Mouse (Mus musculus): Measurements from ENCODE around the gene Rrnad1. TPM values are rescaled to one million over a fixed set of nuclear protein-coding genes. Genes with fewer than 3 reads are reported as not detected.

The Rrnad1 gene
- 31.9 TPM for polyA plus RNA-seq (2017; shearing (Covaris generic))

DNA sequence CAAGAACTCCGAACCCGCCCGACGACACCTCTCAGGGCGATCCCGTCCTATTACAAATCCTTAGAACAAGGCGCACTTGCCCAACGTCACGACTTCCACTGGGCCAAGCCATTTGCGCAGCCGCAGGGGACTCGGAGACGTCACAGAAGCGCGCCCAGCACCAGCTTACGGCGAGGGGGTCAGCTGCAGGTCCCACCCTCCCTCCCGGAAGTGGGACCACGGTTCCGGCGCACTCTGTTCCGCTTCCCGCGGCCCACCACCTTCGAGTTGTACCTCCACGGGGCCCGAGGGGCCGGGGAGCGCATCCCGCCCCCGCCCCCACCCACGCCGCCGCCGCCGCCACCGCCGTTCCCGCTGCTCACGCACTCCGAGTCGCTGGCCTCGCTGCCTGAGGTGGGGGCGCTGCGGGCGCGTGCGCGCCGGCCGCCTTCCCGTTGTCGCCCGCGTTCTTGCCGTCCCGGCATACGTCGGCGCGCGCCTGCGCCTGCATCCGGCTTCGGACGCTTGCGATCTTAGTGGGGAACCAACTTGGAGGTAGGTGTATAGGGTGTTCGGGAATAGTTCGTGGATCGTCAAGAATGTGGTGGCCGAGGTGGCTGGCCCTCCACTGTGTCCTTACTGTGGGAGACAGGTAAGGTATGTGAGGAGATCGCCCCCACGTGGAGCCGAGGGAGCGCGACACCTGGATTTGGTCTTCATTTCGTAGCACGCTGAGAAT is at the start of gene Rrnad1, which contains the start of gene Isg20l2:
Rrnad1 (minus strand) TSS at position 640 of the 718 bp plus-strand sequence.
Isg20l2 (plus strand) TSS at position 237 of the 718 bp plus-strand sequence.

DNA sequence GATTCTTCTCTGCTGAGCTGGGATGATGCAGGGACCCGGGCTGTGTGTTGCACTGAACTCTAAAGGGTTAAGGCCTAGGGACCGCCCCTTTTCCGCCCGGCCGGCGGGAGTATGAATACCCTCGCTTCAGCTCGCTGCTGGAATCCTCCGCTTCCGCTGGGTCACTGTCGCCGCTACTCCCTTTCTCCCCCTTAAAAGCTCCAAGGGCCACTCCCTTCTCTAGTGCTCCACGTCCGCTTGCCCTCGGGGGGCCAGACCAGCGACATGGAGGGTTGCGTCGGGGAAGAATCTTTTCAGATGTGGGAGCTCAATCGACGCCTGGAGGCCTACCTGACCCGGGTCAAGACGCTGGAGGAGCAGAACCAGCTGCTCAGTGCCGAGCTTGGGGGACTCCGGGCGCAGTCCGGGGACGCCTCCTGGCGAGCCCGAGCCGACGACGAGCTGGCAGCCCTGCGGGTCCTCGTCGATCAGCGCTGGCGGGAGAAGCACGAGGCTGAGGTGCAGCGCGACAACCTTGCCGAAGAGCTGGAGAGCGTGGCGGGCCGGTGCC is 40.5 kb upstream of the Rrnad1 start, which contains the start of gene Nes:
Nes (plus strand) TSS at position 140 of the 550 bp plus-strand sequence.

DNA sequence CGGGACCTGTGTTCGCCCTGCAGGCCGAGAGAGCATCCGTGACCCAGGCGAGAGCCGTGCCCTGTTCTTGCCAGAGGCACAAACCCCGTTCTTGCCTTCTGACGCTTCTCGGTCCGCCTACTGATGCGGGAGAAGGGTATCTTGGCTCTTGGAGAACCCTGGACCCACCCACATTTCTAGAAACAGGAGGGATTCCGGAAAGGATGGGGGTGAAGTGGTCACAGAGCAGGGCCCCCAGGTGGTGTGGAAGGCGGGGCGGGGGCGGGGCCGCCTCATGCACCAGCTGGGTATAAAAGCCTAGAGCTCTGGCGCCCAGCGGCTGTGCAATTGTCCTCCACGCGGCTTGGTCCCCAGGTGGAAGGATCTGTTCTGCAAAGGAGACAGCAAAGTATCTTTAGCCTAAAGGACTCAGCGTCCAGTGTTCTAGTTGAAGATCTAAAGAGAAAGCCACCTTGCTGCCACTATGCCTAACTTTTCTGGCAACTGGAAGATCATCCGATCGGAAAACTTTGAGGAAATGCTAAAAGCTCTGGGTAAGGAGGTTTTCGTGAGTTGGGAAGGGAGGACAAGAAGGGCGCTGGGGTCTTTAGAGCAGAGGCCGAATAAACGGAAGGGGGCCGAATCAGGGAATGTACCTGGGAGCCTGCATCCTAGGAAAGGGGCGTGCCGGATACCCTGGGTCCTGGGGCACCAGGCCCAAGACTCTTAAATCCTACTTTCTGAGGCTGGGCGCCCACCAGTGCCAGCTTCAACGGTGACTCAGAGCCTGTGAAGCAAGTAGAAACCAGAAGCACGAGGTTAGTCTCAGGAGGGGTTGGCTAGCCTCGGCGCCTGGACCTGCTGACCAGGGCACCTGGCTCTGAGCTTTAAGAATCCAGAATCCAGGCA is 18.1 kb upstream of the Rrnad1 start, which contains the start of gene Crabp2:
Crabp2 (plus strand) TSS at position 289 of the 888 bp plus-strand sequence.

GRCm38 (mm10) chr3:87919336-87920108 is 11.0 kb downstream of the Rrnad1 start, which contains the start of gene Mrpl24:
Gene Mrpl24, plus strand, starts transcription at chr3:87919506.

DNA sequence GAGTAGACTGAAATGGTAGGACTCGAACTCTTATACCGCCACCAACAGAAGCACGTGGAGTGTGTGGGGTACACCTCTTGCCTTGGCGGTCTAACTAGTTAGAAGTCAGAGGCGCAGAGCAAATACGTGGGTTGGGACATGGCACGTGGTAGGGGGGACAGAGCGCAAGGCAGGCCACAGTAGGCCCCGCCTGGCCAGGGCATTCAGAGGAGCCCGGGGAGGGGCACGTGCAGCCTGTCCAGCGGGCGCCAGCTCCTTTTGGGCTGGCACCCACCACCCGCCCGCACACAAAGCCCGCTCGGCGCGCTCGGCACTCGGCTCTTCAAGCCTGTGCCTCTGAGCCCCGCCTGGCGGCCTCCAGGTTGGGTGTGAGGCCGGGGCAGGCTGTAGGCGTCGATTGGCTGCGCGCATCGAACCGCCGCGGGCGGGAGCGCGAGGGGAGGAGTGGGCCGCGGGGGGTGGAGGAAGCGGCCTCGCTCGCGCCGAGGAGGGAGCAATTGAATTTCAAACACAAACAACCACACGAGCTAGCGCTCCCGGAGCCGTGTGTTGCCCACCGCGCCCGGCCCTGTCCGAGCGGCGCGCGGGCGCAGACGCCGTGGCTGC is 24.5 kb downstream of the Rrnad1 start, which contains the start of gene Hdgf:
Hdgf (plus strand) TSS at position 442 of the 606 bp plus-strand sequence.

GRCm38 (mm10) chr3:87885281-87886003 is 45.1 kb downstream of the Rrnad1 start, which contains the start of gene Prcc:
Gene Prcc, minus strand, starts transcription at chr3:87885608.

Other genes with a start within 250 kb of the Rrnad1 start
- gene Lrrc71, start 182.1 kb downstream of the Rrnad1 start, polyA plus RNA-seq (2017; shearing (Covaris generic)) = 0.17 TPM
- gene Ntrk1, start 135.6 kb downstream of the Rrnad1 start, polyA plus RNA-seq (2017; shearing (Covaris generic)) = not detected
- 0.65 TPM for gene Insrr, start 133.8 kb downstream of the Rrnad1 start, polyA plus RNA-seq (2017; shearing (Covaris generic))
- 64.2 TPM for gene Pear1, start 106.4 kb downstream of the Rrnad1 start, polyA plus RNA-seq (2017; shearing (Covaris generic))
- gene Sh2d2a, start 84.0 kb downstream of the Rrnad1 start, polyA plus RNA-seq (2017; shearing (Covaris generic)) = 289 TPM
- gene Prcc, start 45.1 kb downstream of the Rrnad1 start, polyA plus RNA-seq (2017; shearing (Covaris generic)) = 8.1 TPM
- gene Hdgf, start 24.4 kb downstream of the Rrnad1 start, polyA plus RNA-seq (2017; shearing (Covaris generic)) = 24.7 TPM
- gene Mrpl24, start 11.2 kb downstream of the Rrnad1 start, polyA plus RNA-seq (2017; shearing (Covaris generic)) = 148 TPM
- gene Isg20l2, start 403 bp downstream of the Rrnad1 start, polyA plus RNA-seq (2017; shearing (Covaris generic)) = 8.1 TPM
- gene Crabp2, start 17.9 kb upstream of the Rrnad1 start, polyA plus RNA-seq (2017; shearing (Covaris generic)) = not detected
- gene Nes, start 40.4 kb upstream of the Rrnad1 start, polyA plus RNA-seq (2017; shearing (Covaris generic)) = 0.06 TPM
- not detected for gene Bcan, start 69.5 kb upstream of the Rrnad1 start, polyA plus RNA-seq (2017; shearing (Covaris generic))
- not detected for gene Hapln2, start 96.9 kb upstream of the Rrnad1 start, polyA plus RNA-seq (2017; shearing (Covaris generic))
- gene Gpatch4, start 112.4 kb upstream of the Rrnad1 start, polyA plus RNA-seq (2017; shearing (Covaris generic)) = 43.6 TPM
- gene Naxe, start 127.8 kb upstream of the Rrnad1 start, polyA plus RNA-seq (2017; shearing (Covaris generic)) = 102 TPM
- not detected for gene Ttc24, start 147.6 kb upstream of the Rrnad1 start, polyA plus RNA-seq (2017; shearing (Covaris generic))
- gene Iqgap3, start 151.3 kb upstream of the Rrnad1 start, polyA plus RNA-seq (2017; shearing (Covaris generic)) = 0.84 TPM
- gene Mef2d, start 211.7 kb upstream of the Rrnad1 start, polyA plus RNA-seq (2017; shearing (Covaris generic)) = 22.5 TPM

Data from CD4-positive, CD25-positive, alpha-beta regulatory T cell, adult 9 weeks (primary cell).